Mouse (Mus musculus) retina, postnatal 7 days (tissue): ENCODE results near the gene Cstf2t.
A peak's percentile ranks its signal among the peaks of the same experiment; 100 is the strongest.

Experiments used
- DNase-seq: peaks from one replicate; pipeline ENCODE4 v3.0.0-alpha.2; 2012; ENCODE audit warnings: low read depth, low spot score

Cstf2t gene

GRCm38 (mm10) chr19:31082662-31083429 lies at the start of gene Cstf2t:
Cstf2t (plus strand) TSS chr19:31082837.
- peak; percentile 98 for DNase-seq

- no peak for DNase-seq
Measured at GRCm38 (mm10) chr19:31038951-31039350, 43.7 kb upstream of the Cstf2t start.

- DNase-seq = no peak
Measured at GRCm38 (mm10) chr19:31040948-31041847, 41.4 kb upstream of the Cstf2t start.

- no peak for DNase-seq
Measured at GRCm38 (mm10) chr19:31046601-31047000, 36.0 kb upstream of the Cstf2t start.

- DNase-seq = no peak
Measured at GRCm38 (mm10) chr19:31064740-31065139, 17.9 kb upstream of the Cstf2t start.

GRCm38 (mm10) chr19:31065206-31065781 lies 17.3 kb upstream of the Cstf2t start:
- DNase-seq = no peak

- no peak for DNase-seq
Measured at GRCm38 (mm10) chr19:31073959-31074716, 8.5 kb upstream of the Cstf2t start.

- no peak for DNase-seq
Measured at GRCm38 (mm10) chr19:31074717-31075063, 7.9 kb upstream of the Cstf2t start.

- DNase-seq = no peak
Measured at GRCm38 (mm10) chr19:31076106-31076505, 6.5 kb upstream of the Cstf2t start.

GRCm38 (mm10) chr19:31078241-31078640 lies 4.4 kb upstream of the Cstf2t start:
- DNase-seq = no peak

- no peak for DNase-seq
Measured at GRCm38 (mm10) chr19:31082226-31082625, 411 bp upstream of the Cstf2t start.

GRCm38 (mm10) chr19:31083761-31084160 lies 1.1 kb downstream of the Cstf2t start:
- no peak for DNase-seq

GRCm38 (mm10) chr19:31097857-31098256 lies 15.2 kb downstream of the Cstf2t start:
- no peak for DNase-seq

- no peak for DNase-seq
Measured at GRCm38 (mm10) chr19:31099369-31099768, 16.7 kb downstream of the Cstf2t start.

GRCm38 (mm10) chr19:31104764-31105163 lies 22.1 kb downstream of the Cstf2t start:
- DNase-seq = no peak

GRCm38 (mm10) chr19:31106036-31106435 lies 23.4 kb downstream of the Cstf2t start:
- DNase-seq = no peak

GRCm38 (mm10) chr19:31106835-31107554 lies 24.4 kb downstream of the Cstf2t start:
- no peak for DNase-seq

GRCm38 (mm10) chr19:31114690-31115089 lies 32.1 kb downstream of the Cstf2t start:
- peak; percentile 4 for DNase-seq

- DNase-seq = no peak
Measured at GRCm38 (mm10) chr19:31124628-31125027, 42.0 kb downstream of the Cstf2t start.

GRCm38 (mm10) chr19:31132614-31133013 lies 50.0 kb downstream of the Cstf2t start:
- no peak for DNase-seq

- DNase-seq = no peak
Measured at GRCm38 (mm10) chr19:31136316-31136715, 53.7 kb downstream of the Cstf2t start.
